Mouse (Mus musculus): Measurements from ENCODE around the gene Tomm34. TPM values are rescaled to one million over a fixed set of nuclear protein-coding genes. Genes with fewer than 3 reads are reported as not detected.

Gene Tomm34
- polyA plus RNA-seq, 1 experiment from 2014 or later: 49.4 TPM

- Histone ChIP-seq H3K4me2 (ENCODE audit: low read depth, low read length) (no peak overlapping the region), H3K27me3 (ENCODE audit: control insufficient read depth, insufficient read depth, low read length) (no peaks in the 10 kb centered on the region), H3K27ac (ENCODE audit: low read depth, low read length) (no peak overlapping the region), H3K4me1 (ENCODE audit: control insufficient read depth, insufficient read depth, low read length) (no peaks in the 10 kb centered on the region), H3K4me3 (ENCODE audit: low read depth, low read length) (no peak overlapping the region), H3K9ac (replicated peaks; ENCODE audit: low read depth, low read length) (no peak overlapping the region), H3K36me3 (ENCODE audit: control insufficient read depth, insufficient read depth, low read length) (peaks cover 23% of the 10 kb centered on the region; the same call in 1 of the 2 replicates), H3K9me3 (ENCODE audit: control insufficient read depth, low read length) (no peaks in the 10 kb centered on the region)
- WGBS: 89% methylated on average over 5 of the region's 5 CpGs
- no peak for ATAC-seq (ENCODE audit: low read depth)
Observed at GRCm38 (mm10) chr2:164010496-164010895, 60.5 kb downstream of the Tomm34 start.

GRCm38 (mm10) chr2:164009227-164009626, 61.7 kb downstream of the Tomm34 start:
- H3K27ac ChIP-seq (ENCODE audit: low read depth, low read length): no peak overlapping the region
- no peaks in the 10 kb centered on the region for H3K9me3 ChIP-seq (ENCODE audit: control insufficient read depth, low read length)
- no peaks in the 10 kb centered on the region for H3K4me1 ChIP-seq (ENCODE audit: control insufficient read depth, insufficient read depth, low read length)
- peaks cover 10% of the 10 kb centered on the region; the same call in 1 of the 2 replicates for H3K36me3 ChIP-seq (ENCODE audit: control insufficient read depth, insufficient read depth, low read length)
- H3K4me2 ChIP-seq (ENCODE audit: low read depth, low read length): no peak overlapping the region
- no peak overlapping the region for H3K4me3 ChIP-seq (ENCODE audit: low read depth, low read length)
- H3K27me3 ChIP-seq (ENCODE audit: control insufficient read depth, insufficient read depth, low read length): no peaks in the 10 kb centered on the region
- ATAC-seq (ENCODE audit: low read depth): no peak
- H3K9ac ChIP-seq (replicated peaks; ENCODE audit: low read depth, low read length): no peak overlapping the region
- 95% methylated on average over 6 of the region's 6 CpGs for WGBS

GRCm38 (mm10) chr2:164007987-164008545, 62.9 kb downstream of the Tomm34 start:
- 60% methylated on average over 2 of the region's 2 CpGs for WGBS
- no peak for ATAC-seq (ENCODE audit: low read depth)

GRCm38 (mm10) chr2:164007547-164007946, 63.4 kb downstream of the Tomm34 start:
- Histone ChIP-seq H3K9me3 (ENCODE audit: control insufficient read depth, low read length) (no peaks in the 10 kb centered on the region), H3K27ac (ENCODE audit: low read depth, low read length) (no peak overlapping the region), H3K4me1 (ENCODE audit: control insufficient read depth, insufficient read depth, low read length) (no peaks in the 10 kb centered on the region), H3K27me3 (ENCODE audit: control insufficient read depth, insufficient read depth, low read length) (no peaks in the 10 kb centered on the region), H3K36me3 (ENCODE audit: control insufficient read depth, insufficient read depth, low read length) (peaks cover 5% of the 10 kb centered on the region; the same call in 1 of the 2 replicates), H3K4me3 (ENCODE audit: low read depth, low read length) (no peak overlapping the region), H3K9ac (replicated peaks; ENCODE audit: low read depth, low read length) (no peak overlapping the region), H3K4me2 (ENCODE audit: low read depth, low read length) (no peak overlapping the region)
- no peak for ATAC-seq (ENCODE audit: low read depth)
- 81% methylated on average over 8 of the region's 8 CpGs for WGBS

More at GRCm38 (mm10) chr2:164007987-164008545, 62.9 kb downstream of the Tomm34 start:
- Histone ChIP-seq H3K4me2 (ENCODE audit: low read depth, low read length) (no peak overlapping the region), H3K36me3 (ENCODE audit: control insufficient read depth, insufficient read depth, low read length) (peaks cover 9% of the 10 kb centered on the region; the same call in 1 of the 2 replicates), H3K9me3 (ENCODE audit: control insufficient read depth, low read length) (no peaks in the 10 kb centered on the region), H3K27me3 (ENCODE audit: control insufficient read depth, insufficient read depth, low read length) (no peaks in the 10 kb centered on the region), H3K4me1 (ENCODE audit: control insufficient read depth, insufficient read depth, low read length) (no peaks in the 10 kb centered on the region), H3K9ac (replicated peaks; ENCODE audit: low read depth, low read length) (no peak overlapping the region), H3K27ac (ENCODE audit: low read depth, low read length) (no peak overlapping the region), H3K4me3 (ENCODE audit: low read depth, low read length) (no peak overlapping the region)

GRCm38 (mm10) chr2:164006932-164007331, 64.0 kb downstream of the Tomm34 start:
- Histone ChIP-seq H3K4me3 (ENCODE audit: low read depth, low read length) (no peak overlapping the region), H3K4me2 (ENCODE audit: low read depth, low read length) (no peak overlapping the region), H3K4me1 (ENCODE audit: control insufficient read depth, insufficient read depth, low read length) (no peaks in the 10 kb centered on the region), H3K27me3 (ENCODE audit: control insufficient read depth, insufficient read depth, low read length) (no peaks in the 10 kb centered on the region), H3K27ac (ENCODE audit: low read depth, low read length) (no peak overlapping the region), H3K9me3 (ENCODE audit: control insufficient read depth, low read length) (no peaks in the 10 kb centered on the region), H3K36me3 (ENCODE audit: control insufficient read depth, insufficient read depth, low read length) (no peaks in the 10 kb centered on the region), H3K9ac (replicated peaks; ENCODE audit: low read depth, low read length) (no peak overlapping the region)
- WGBS: 79% methylated on average over 10 of the region's 10 CpGs
- no peak for ATAC-seq (ENCODE audit: low read depth)

GRCm38 (mm10) chr2:164004503-164004902, 66.5 kb downstream of the Tomm34 start:
- H3K4me1 ChIP-seq (ENCODE audit: control insufficient read depth, insufficient read depth, low read length): no peaks in the 10 kb centered on the region
- H3K9ac ChIP-seq (replicated peaks; ENCODE audit: low read depth, low read length): no peak overlapping the region
- no peak overlapping the region for H3K4me3 ChIP-seq (ENCODE audit: low read depth, low read length)
- H3K4me2 ChIP-seq (ENCODE audit: low read depth, low read length): no peak overlapping the region
- H3K9me3 ChIP-seq (ENCODE audit: control insufficient read depth, low read length): no peaks in the 10 kb centered on the region
- no peaks in the 10 kb centered on the region for H3K36me3 ChIP-seq (ENCODE audit: control insufficient read depth, insufficient read depth, low read length)
- no peaks in the 10 kb centered on the region for H3K27me3 ChIP-seq (ENCODE audit: control insufficient read depth, insufficient read depth, low read length)
- no peak overlapping the region for H3K27ac ChIP-seq (ENCODE audit: low read depth, low read length)
- 85% methylated on average over 5 of the region's 5 CpGs for WGBS
- ATAC-seq (ENCODE audit: low read depth): no peak

Other genes with a start within 250 kb of the Tomm34 start
- gene Kcnk15, start 217.5 kb downstream of the Tomm34 start, polyA plus RNA-seq (2014; fragmentation: Nextera tagmentation; extraction: Ambion mirVana): 0.11 and 0.32 TPM in 2 replicates
- 6.1 and 8.3 TPM in 2 replicates for gene Rims4, start 152.5 kb downstream of the Tomm34 start, polyA plus RNA-seq (2014; fragmentation: Nextera tagmentation; extraction: Ambion mirVana)
- 466 and 481 TPM in 2 replicates for gene Ywhab, start 76.2 kb downstream of the Tomm34 start, polyA plus RNA-seq (2014; fragmentation: Nextera tagmentation; extraction: Ambion mirVana)
- gene Pabpc1l, start 45.7 kb downstream of the Tomm34 start, polyA plus RNA-seq (2014; fragmentation: Nextera tagmentation; extraction: Ambion mirVana): 2.0 and 2.8 TPM in 2 replicates
- gene Stk4, start 847 bp downstream of the Tomm34 start, polyA plus RNA-seq (2014; fragmentation: Nextera tagmentation; extraction: Ambion mirVana): 24.7 and 26.3 TPM in 2 replicates
- 1.1 and 1.7 TPM in 2 replicates for gene Kcns1, start 99.9 kb upstream of the Tomm34 start, polyA plus RNA-seq (2014; fragmentation: Nextera tagmentation; extraction: Ambion mirVana)
- not detected in 2 replicates for gene Wfdc5, start 111.6 kb upstream of the Tomm34 start, polyA plus RNA-seq (2014; fragmentation: Nextera tagmentation; extraction: Ambion mirVana)
- not detected in 2 replicates for gene Wfdc12, start 119.4 kb upstream of the Tomm34 start, polyA plus RNA-seq (2014; fragmentation: Nextera tagmentation; extraction: Ambion mirVana)
- not detected in 2 replicates for gene Wfdc15a, start 129.0 kb upstream of the Tomm34 start, polyA plus RNA-seq (2014; fragmentation: Nextera tagmentation; extraction: Ambion mirVana)
- not detected in 2 replicates for gene Wfdc15b, start 150.5 kb upstream of the Tomm34 start, polyA plus RNA-seq (2014; fragmentation: Nextera tagmentation; extraction: Ambion mirVana)
- gene Svs2, start 167.3 kb upstream of the Tomm34 start, polyA plus RNA-seq (2014; fragmentation: Nextera tagmentation; extraction: Ambion mirVana): not detected in 2 replicates
- gene Svs3b, start 185.5 kb upstream of the Tomm34 start, polyA plus RNA-seq (2014; fragmentation: Nextera tagmentation; extraction: Ambion mirVana): not detected in 2 replicates
- not detected in 2 replicates for gene Svs4, start 207.3 kb upstream of the Tomm34 start, polyA plus RNA-seq (2014; fragmentation: Nextera tagmentation; extraction: Ambion mirVana)
- not detected in 2 replicates for gene Svs3a, start 218.1 kb upstream of the Tomm34 start, polyA plus RNA-seq (2014; fragmentation: Nextera tagmentation; extraction: Ambion mirVana)
- not detected in 2 replicates for gene Svs6, start 245.6 kb upstream of the Tomm34 start, polyA plus RNA-seq (2014; fragmentation: Nextera tagmentation; extraction: Ambion mirVana)

Data from neural tube, embryonic 14.5 days (tissue).